Mouse (Mus musculus) limb, embryonic 14.5 days (tissue): Measurements from ENCODE around the gene Mrpl45. TPM values are rescaled to one million over a fixed set of nuclear protein-coding genes. Genes with fewer than 3 reads are reported as not detected.

Experiments
- ATAC-seq: fragments of 200-750 bp; cut with Nextera tagmentation; 2 replicates; pipeline ENCODE4 v1.8.0; 2017; ENCODE audit warnings: low read depth, moderate number of reproducible peaks, moderate TSS enrichment; ENCODE audit not compliant: low FRiP score
- DNase-seq: peaks from one replicate; pipeline ENCODE4 v3.0.0-alpha.2; 2015; ENCODE audit warnings: low spot score
- H3K27ac ChIP-seq: fragments of 300-500 bp; sonication (generic); replicated peaks from 2 replicates; pipeline ENCODE4 v1.5.1; 2014; ENCODE audit warnings: low read depth, mild to moderate bottlenecking, low read length, moderate library complexity, mixed read lengths
- H3K27me3 ChIP-seq: fragments of 300-500 bp; sonication (generic); 2 replicates; pipeline ENCODE4 v1.6.1; 2014; ENCODE audit warnings: low read length, mixed read lengths; ENCODE audit not compliant: control insufficient read depth, insufficient read depth
- H3K36me3 ChIP-seq: fragments of 300-500 bp; sonication (generic); 2 replicates; pipeline ENCODE4 v1.6.1; 2014; ENCODE audit warnings: mild to moderate bottlenecking, low read length, moderate library complexity, mixed read lengths; ENCODE audit not compliant: control insufficient read depth, insufficient read depth
- H3K4me1 ChIP-seq: fragments of 300-500 bp; sonication (generic); 2 replicates; pipeline ENCODE4 v1.6.1; 2014; ENCODE audit warnings: antibody characterized with exemption, low read length, mixed read lengths; ENCODE audit not compliant: control insufficient read depth, insufficient read depth
- H3K4me2 ChIP-seq: fragments of 300-500 bp; sonication (generic); replicated peaks from 2 replicates; pipeline ENCODE4 v1.6.1; 2014; ENCODE audit warnings: low read depth, mild to moderate bottlenecking, low read length, moderate library complexity; ENCODE audit not compliant: severe bottlenecking
- H3K4me3 ChIP-seq: fragments of 300-500 bp; sonication (generic); replicated peaks from 2 replicates; pipeline ENCODE4 v1.5.1; 2014; ENCODE audit warnings: low read length
- H3K9ac ChIP-seq: fragments of 300-500 bp; sonication (generic); 2 replicates; pipeline ENCODE4 v1.6.1; 2014; ENCODE audit warnings: mild to moderate bottlenecking, low read depth, low read length, moderate library complexity; ENCODE audit not compliant: severe bottlenecking
- H3K9me3 ChIP-seq: fragments of 300-500 bp; sonication (generic); 2 replicates; pipeline ENCODE4 v1.6.1; 2016; ENCODE audit warnings: low read length; ENCODE audit not compliant: control insufficient read depth
- POLR2A ChIP-seq: fragments of 200-500 bp; IDR thresholded peaks from 2 replicates; pipeline ENCODE4 v1.8.0; 2012; ENCODE audit warnings: inconsistent platforms, mild to moderate bottlenecking, moderate library complexity, borderline replicate concordance; ENCODE audit not compliant: insufficient read depth, insufficient read length; ENCODE audit errors: extremely low read depth
- WGBS: fragments of 180-500 bp; shearing (Covaris S2); extraction: QIAGEN DNeasy Blood & Tissue Kit; methylation state at CpG from one replicate; pipeline ENCODE4 v1.1.7; 2014; 5-methylcytosine and 5-hydroxymethylcytosine counted together
- polyA plus RNA-seq, 2 experiments: library from polyadenylated mRNA; depleted of rRNA in 1 of 2; stranded (reverse) in 1 of 2; unstranded in 1 of 2; fragments of >200 nt; fragmentation: Nextera tagmentation in 1 of 2; extraction: Ambion mirVana in 1 of 2; gene quantifications; 2 replicates each; pipeline versions ENCODE4 v1.2.1 to v1.2.3; 2012 to 2014

Gene Mrpl45
- polyA plus RNA-seq, 2 experiments, result 22.7 to 42.8 TPM

- 32% methylated on average over 6 of the region's 6 CpGs for WGBS
- H3K36me3 ChIP-seq, result no peaks in the 10 kb centered on the region
- no peaks in the 10 kb centered on the region for H3K27me3 ChIP-seq
- ATAC-seq (no peak), DNase-seq (no peak)
- H3K27ac ChIP-seq, result no peak overlapping the region
- TF ChIP-seq POLR2A, result no peak
- H3K4me1 ChIP-seq, result no peaks in the 10 kb centered on the region
- H3K9ac ChIP-seq, result no peak overlapping the region
- H3K4me2 ChIP-seq, result no peak overlapping the region
- H3K4me3 ChIP-seq, result no peak overlapping the region
- H3K9me3 ChIP-seq, result no peaks in the 10 kb centered on the region
Measured at GRCm38 (mm10) chr11:97286973-97287372, 28.5 kb upstream of the Mrpl45 start.

DNA sequence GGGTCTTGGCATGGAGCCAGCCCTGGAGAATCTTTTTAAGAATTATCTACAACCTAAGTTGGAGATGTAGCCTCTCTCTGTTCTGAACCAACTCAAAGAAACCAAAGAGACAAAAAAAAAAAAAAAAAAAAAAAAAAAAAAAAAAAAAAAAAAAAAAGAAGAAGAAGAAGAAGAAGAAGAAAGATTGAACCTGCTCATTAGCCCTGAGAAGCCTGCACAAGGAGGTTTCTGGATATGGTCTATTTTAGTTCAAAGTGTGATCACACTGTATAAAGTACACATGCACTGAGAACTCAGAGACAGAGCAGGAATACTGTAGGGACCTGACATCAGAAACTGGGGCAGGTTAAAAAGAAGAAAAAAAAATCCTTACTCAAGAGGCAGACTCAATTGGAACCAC lies 27.9 kb upstream of the Mrpl45 start:
- Histone ChIP-seq H3K4me2 (no peak overlapping the region), H3K27me3 (no peaks in the 10 kb centered on the region), H3K4me3 (no peak overlapping the region), H3K4me1 (no peaks in the 10 kb centered on the region), H3K36me3 (no peaks in the 10 kb centered on the region), H3K9me3 (no peaks in the 10 kb centered on the region), H3K9ac (no peak overlapping the region), H3K27ac (no peak overlapping the region)
- TF ChIP-seq POLR2A, result no peak
- ATAC-seq (no peak), DNase-seq (no peak)

DNA sequence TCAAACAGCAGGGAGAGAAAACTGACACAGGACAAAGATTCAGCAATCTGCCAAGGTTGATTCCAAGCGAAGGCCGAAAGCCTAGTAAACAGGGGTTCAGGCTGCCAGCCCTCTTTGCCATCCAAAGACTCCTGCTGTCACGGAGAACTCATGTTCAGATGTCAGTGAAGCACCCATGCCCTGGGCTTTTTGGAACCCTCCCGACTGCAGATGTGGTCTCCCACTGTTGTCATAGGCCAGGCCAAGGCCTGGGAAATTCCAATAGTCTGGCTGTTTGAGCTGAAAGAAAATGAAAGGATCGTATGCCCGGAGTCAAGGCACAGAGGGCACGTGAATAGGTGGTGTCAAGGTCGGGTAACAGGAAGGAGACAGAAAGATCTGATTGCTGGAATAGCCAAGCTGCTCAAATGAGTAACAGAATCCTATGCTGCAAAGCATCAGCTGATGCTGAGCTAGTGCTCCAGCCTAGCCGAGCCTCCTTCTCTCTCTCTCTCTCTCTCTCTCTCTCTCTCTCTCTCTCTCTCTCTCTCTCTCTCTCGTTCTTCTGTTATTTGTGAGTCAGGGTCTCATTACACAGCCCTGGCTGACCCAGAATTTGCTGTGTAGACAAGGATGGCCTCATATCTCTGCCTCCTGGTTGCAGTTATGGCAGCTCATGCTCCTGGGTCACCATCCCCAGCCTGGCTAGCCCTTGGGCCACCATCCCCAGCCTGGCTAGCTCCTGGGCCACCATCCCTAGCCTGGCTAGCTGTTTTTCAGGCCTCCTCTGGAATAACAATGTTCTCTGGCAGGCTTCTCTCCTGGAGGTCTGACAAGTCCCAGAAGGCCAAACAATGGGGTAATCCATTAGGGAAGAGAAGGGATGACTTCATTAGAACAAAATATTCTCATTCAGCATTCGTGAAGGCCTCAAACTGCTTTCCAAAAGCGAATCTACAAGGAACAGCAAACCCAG lies 26.0 kb upstream of the Mrpl45 start:
- Histone ChIP-seq H3K27me3 (no peaks in the 10 kb centered on the region), H3K9me3 (no peaks in the 10 kb centered on the region), H3K27ac (no peak overlapping the region), H3K9ac (no peak overlapping the region), H3K4me1 (no peaks in the 10 kb centered on the region), H3K4me3 (no peak overlapping the region), H3K4me2 (no peak overlapping the region), H3K36me3 (no peaks in the 10 kb centered on the region)
- TF ChIP-seq POLR2A, result no peak
- DNase-seq (no peak), ATAC-seq (no peak)
- 60% methylated on average over 12 of the region's 12 CpGs for WGBS

GRCm38 (mm10) chr11:97292731-97293130 lies 22.8 kb upstream of the Mrpl45 start:
- no peak overlapping the region for H3K4me2 ChIP-seq
- WGBS, result 97% methylated on average over 1 of the region's 1 CpGs
- H3K4me1 ChIP-seq, result no peaks in the 10 kb centered on the region

DNA sequence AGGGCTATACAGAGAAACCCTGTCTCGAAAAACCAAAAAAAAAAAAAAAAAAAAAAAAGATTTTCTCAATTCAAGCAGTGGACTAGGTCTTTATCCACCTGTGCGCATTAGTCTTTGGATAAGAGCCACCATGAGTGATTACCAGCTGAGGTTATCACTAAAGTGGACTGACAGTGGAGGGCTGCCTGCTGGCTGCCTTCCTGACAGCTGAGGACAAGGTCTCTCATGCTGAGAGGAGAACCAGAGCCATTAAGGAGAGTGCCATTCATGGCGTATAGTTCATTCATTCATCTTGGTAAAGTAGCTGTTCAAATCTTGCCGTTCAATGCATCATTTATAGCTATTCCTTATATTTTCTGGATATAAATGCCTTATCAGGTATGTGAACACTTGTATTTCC lies 19.0 kb upstream of the Mrpl45 start:
- Histone ChIP-seq H3K9me3 (no peaks in the 10 kb centered on the region), H3K36me3 (no peaks in the 10 kb centered on the region), H3K9ac (no peak overlapping the region), H3K4me1 (no peaks in the 10 kb centered on the region), H3K27ac (no peak overlapping the region), H3K4me2 (no peak overlapping the region), H3K27me3 (no peaks in the 10 kb centered on the region), H3K4me3 (no peak overlapping the region)
- TF ChIP-seq POLR2A, result no peak
- ATAC-seq, result no peak
- 90% methylated on average over 3 of the region's 4 CpGs for WGBS
- DNase-seq, result no peak

More at GRCm38 (mm10) chr11:97292731-97293130, 22.8 kb upstream of the Mrpl45 start:
- TF ChIP-seq POLR2A, result no peak
- H3K4me3 ChIP-seq, result no peak overlapping the region
- H3K27ac ChIP-seq, result no peak overlapping the region
- no peaks in the 10 kb centered on the region for H3K36me3 ChIP-seq
- H3K9ac ChIP-seq, result no peak overlapping the region
- no peaks in the 10 kb centered on the region for H3K9me3 ChIP-seq
- no peaks in the 10 kb centered on the region for H3K27me3 ChIP-seq
- DNase-seq, result no peak
- no peak for ATAC-seq
